Mouse (Mus musculus): Measurements from ENCODE around the gene Ppargc1a.

Ppargc1a gene

GRCm38 (mm10) chr5:51412303-51413117 lies 155.0 kb downstream of the Ppargc1a start:
- no peak for DNase-seq (ENCODE audit: low spot score)

GRCm38 (mm10) chr5:51410006-51410405 lies 157.5 kb downstream of the Ppargc1a start:
- no peak for DNase-seq (ENCODE audit: low spot score)

GRCm38 (mm10) chr5:51406406-51406805 lies 161.1 kb downstream of the Ppargc1a start:
- no peak for DNase-seq (ENCODE audit: low spot score)
